Mouse (Mus musculus): ENCODE results near the gene Usp30. TPM values are rescaled to one million over a fixed set of nuclear protein-coding genes. Genes with fewer than 3 reads are reported as not detected.
A peak's percentile ranks its signal among the peaks of the same experiment; 100 is the strongest.

Gene Usp30
- polyA plus RNA-seq, 1 experiment from 2014 or later, result 15.5 TPM

DNA sequence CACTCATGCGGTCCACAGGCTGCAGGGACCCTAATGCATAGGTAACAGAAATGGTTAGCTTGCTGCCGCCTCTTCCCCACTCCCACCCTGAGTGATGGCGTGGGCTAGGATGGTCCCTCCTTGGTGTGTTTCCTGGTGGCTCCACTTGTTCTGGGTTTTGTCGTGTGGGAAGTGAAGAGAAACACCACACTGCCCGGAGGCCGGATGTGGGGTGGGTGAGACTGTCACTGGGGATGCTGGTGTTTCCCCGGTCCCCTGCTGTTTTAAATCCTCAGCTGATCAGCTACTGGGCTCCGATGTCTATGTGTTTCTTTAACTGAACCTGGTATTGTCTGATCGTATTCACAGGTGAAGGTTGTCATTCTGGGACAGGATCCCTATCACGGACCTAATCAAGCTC lies 70.3 kb downstream of the Usp30 start:
- peaks cover 22% of the 10 kb centered on the region for H3K4me1 ChIP-seq
- DNase-seq (ENCODE audit: low spot score), result no peak
- 92% methylated on average over 10 of the region's 10 CpGs for WGBS

DNA sequence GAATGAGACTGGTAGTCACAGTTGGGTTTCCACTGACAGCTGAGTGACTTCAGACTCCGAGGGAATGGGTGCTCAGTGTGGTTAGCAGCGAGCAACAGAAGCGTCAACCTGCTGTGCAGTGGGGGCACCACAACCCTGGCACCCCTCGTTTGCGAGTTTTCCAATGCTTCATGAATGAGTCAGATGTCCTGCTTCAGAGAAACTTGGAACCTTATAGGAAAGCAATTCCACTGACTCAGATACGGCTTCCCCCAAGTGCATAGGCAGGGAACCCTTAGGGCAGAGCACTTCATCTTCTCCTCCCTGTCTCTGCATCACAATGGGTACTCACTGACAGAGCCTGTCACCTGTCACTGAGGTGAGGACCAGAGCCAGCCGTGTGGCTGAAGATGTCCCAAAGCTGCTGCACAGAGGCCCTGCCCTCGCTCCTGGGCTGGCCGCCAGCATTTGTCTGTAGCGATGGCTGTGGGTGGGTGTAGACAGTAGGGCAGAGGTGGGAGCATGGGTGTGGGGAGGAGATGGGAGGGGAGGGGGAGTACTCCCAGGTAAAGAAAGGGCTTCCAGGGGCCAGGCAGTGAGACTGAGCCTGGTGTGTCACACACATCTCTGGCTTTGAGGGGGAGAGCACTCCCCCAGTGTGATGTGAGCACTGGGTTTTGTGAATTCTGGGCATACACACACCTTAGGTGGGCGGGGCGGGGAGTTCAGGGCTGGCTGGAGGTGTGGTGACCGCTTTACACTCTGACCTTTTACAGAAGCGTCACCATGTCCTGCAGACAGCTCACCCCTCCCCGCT lies 72.4 kb downstream of the Usp30 start:
- 89% methylated on average over 15 of the region's 15 CpGs for WGBS

More for the DNA sequence above, 70.3 kb downstream of the Usp30 start:
- H3K27ac ChIP-seq, result no peak overlapping the region
- H3K36me3 ChIP-seq, result peaks cover 79% of the 10 kb centered on the region
- no peaks in the 10 kb centered on the region for H3K9me3 ChIP-seq (replicated peaks)
- H3K27me3 ChIP-seq (ENCODE audit: low read depth, poor library complexity, severe bottlenecking), result no peaks in the 10 kb centered on the region
- H3K4me3 ChIP-seq, result no peak overlapping the region

DNA sequence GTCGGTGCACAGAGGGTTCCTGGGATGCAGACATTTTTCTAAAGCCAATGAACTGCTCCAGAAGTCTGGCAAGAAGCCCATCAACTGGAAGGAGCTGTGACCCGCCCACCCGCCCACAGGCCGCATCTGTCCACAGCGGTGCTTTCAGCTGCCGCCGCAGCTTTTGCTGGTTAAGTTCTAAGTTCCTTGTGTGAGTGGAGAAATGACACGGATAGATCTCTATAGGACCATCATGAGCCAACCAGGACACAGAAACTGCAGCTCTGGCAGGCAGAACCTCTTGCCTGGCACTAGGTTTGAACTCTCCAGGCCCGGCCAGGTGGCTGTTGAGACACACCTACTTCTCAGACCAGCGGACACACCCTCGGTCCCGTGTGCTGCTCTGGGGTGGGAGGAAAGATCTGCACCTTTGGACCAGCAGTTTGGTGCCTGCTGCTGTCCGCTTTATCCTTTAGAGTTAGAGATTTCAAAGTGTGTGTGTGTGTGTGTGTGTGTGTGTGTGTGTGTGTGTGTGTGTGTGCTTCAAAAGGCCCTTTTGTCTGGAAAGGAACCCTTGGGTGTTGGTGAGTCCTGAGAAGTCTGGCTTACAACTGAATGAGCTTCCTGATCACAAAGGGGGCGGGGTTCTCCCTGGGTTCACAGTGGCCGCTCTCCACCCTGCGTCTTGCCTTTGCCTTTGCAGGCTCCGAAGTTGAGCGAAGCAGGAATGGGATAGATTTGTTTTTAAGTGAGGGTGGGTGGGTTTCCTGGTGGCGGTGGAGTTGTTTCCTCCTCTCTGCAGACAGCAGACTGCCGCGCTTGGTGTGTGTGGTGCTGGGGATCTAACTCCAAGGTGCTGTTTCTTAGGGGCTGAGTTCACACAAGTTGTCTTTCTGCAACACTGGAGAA lies 73.3 kb downstream of the Usp30 start:
- H3K36me3 ChIP-seq, result peaks cover 69% of the 10 kb centered on the region
- DNase-seq (ENCODE audit: low spot score), result no peak
- 85% methylated on average over 21 of the region's 21 CpGs for WGBS

More for the DNA sequence above, 72.4 kb downstream of the Usp30 start:
- peaks cover 5% of the 10 kb centered on the region for H3K4me1 ChIP-seq
- no peaks in the 10 kb centered on the region for H3K27me3 ChIP-seq (ENCODE audit: low read depth, poor library complexity, severe bottlenecking)
- H3K36me3 ChIP-seq, result peaks cover 76% of the 10 kb centered on the region
- no peak overlapping the region for H3K27ac ChIP-seq
- DNase-seq (ENCODE audit: low spot score), result no peak
- H3K4me3 ChIP-seq, result no peak overlapping the region
- no peaks in the 10 kb centered on the region for H3K9me3 ChIP-seq (replicated peaks)

DNA sequence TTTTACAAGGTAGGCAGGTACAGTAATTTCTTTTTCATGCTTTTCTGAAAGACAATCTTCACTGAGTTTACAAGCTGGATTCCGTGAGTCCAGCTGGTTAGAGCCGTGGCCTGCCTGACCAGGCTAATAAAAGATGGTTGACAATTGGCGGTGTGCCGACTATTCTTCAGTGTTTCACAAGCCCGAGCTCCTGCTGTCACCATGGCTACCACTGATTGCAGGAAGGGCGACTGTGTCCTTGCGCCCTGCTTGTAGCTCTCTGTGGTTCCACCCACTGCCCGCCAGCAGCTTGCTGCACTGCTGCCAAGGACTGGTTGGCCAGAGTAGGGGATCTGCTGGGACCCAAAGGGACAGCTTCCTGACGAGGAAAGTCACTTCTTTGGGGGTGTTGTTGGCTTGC lies 73.9 kb downstream of the Usp30 start:
- DNase-seq (ENCODE audit: low spot score), result no peak
- H3K9me3 ChIP-seq (replicated peaks), result no peaks in the 10 kb centered on the region
- no peak overlapping the region for H3K27ac ChIP-seq
- H3K27me3 ChIP-seq (ENCODE audit: low read depth, poor library complexity, severe bottlenecking), result no peaks in the 10 kb centered on the region
- H3K4me3 ChIP-seq, result no peak overlapping the region
- H3K4me1 ChIP-seq, result peaks cover 8% of the 10 kb centered on the region
- 78% methylated on average over 9 of the region's 9 CpGs for WGBS
- H3K36me3 ChIP-seq, result peaks cover 62% of the 10 kb centered on the region

More for the DNA sequence above, 73.3 kb downstream of the Usp30 start:
- Histone ChIP-seq H3K4me1 (peaks cover 5% of the 10 kb centered on the region), H3K27ac (no peak overlapping the region), H3K27me3 (ENCODE audit: low read depth, poor library complexity, severe bottlenecking) (no peaks in the 10 kb centered on the region), H3K9me3 (replicated peaks) (no peaks in the 10 kb centered on the region), H3K4me3 (no peak overlapping the region)

DNA sequence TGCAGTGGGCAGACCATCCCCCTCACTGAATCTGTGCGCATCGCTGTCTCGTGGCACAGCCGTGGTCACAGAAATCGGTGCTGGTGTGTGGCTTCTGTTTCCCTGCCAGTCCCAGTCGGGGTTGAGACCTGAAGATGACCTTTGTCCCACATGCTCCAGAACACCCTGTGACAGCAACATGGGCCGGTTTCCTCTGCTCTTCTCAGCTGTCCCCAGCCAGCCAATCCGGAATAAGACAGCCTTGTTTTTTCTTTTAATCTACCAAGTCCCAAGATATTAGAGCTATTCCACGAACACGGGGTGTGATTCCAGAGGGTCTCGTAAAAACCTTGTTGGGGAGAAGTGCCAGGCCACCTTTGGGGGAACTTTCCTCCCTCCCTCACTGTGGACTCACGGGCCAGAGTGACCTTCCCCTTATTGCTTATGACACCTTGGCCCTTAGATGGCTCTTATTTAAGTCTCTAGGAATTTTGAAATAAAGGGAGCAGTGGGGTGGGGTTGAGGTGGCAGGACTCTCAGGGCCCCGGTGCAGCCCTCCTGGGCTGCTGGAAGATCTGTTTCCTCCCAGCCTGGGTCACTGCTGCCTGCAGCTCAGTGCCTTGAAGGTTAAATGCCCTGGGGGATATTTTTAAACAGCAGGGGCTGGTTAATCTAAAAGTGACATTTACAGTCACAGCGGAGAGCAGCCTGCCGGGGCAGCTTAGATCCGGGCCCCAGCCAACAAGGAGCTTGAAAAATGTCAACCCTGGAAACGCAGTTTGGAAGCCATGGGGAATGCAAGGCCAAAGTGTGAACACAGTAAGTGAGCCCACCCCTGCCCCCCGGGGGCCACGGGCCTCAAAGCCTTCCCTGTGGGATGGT lies 81.0 kb downstream of the Usp30 start, which contains the start of gene Acacb:
Gene Acacb, plus strand, starts transcription at position 508 of the 861 bp plus-strand sequence.
- DNase-seq (ENCODE audit: low spot score), result peak; percentile 52
- 33% methylated on average over 19 of the region's 19 CpGs for WGBS

DNA sequence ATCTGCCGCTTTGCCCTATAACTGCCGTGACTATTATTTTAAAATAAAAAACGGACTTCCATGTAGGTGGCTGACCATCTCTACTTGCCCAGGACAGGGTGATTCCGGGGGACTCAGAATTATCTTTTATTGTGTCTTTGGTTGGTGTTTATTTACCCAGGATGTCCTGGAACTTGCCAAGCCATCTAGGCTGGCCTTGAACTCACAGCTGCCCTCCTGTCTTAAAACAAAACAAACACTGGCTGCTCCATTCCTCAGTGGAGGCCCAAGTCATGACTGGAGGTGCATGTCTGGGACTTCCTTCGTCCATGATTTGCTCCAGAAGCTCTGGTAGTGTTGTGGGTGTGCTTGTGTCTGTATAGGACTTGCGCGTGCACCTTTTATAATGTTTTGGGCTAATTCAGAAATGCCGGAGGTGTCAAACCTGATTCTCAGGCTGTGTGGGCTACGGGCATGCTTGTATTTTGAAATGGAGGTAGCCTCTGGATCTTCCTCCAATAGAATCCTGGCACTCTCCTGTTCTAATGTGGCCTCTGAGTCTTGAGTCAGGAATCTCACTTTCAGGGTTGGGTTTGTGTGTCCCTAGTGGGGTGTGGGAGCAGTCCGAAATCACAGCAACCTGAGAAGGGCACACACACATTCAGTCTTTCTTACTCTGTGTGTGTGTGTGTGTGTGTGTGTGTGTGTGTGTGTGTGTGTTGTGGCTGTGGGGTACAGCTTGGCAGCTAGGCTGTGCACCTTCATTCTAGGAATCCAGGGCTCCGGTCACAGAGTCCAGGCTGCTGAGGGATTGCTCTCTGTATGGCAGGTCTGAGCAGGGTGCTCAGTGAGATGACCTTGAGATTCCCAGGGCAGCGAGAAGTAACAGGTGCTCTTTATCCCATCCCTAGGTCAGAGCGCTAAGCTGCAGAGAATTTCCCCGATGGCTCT lies 82.0 kb downstream of the Usp30 start:
- Histone ChIP-seq H3K4me1 (peaks cover 32% of the 10 kb centered on the region), H3K36me3 (no peaks in the 10 kb centered on the region), H3K27ac (0 out of 2 replicates have a peak overlapping the region, but pooled peaks have one; percentile 44), H3K9me3 (replicated peaks) (no peaks in the 10 kb centered on the region), H3K4me3 (no peak overlapping the region), H3K27me3 (ENCODE audit: low read depth, poor library complexity, severe bottlenecking) (no peaks in the 10 kb centered on the region)
- no peak for DNase-seq (ENCODE audit: low spot score)
- 85% methylated on average over 14 of the region's 14 CpGs for WGBS

More for the DNA sequence above, 81.0 kb downstream of the Usp30 start, which contains the start of gene Acacb:
- Histone ChIP-seq H3K27me3 (ENCODE audit: low read depth, poor library complexity, severe bottlenecking) (no peaks in the 10 kb centered on the region), H3K4me1 (peaks cover 27% of the 10 kb centered on the region), H3K4me3 (no peak within 1 kb of the TSS), H3K9me3 (replicated peaks) (no peaks in the 10 kb centered on the region), H3K27ac (peak within 1 kb of the TSS; percentile 44; the same call in 1 of the 2 replicates), H3K36me3 (no peaks in the 10 kb centered on the region)

DNA sequence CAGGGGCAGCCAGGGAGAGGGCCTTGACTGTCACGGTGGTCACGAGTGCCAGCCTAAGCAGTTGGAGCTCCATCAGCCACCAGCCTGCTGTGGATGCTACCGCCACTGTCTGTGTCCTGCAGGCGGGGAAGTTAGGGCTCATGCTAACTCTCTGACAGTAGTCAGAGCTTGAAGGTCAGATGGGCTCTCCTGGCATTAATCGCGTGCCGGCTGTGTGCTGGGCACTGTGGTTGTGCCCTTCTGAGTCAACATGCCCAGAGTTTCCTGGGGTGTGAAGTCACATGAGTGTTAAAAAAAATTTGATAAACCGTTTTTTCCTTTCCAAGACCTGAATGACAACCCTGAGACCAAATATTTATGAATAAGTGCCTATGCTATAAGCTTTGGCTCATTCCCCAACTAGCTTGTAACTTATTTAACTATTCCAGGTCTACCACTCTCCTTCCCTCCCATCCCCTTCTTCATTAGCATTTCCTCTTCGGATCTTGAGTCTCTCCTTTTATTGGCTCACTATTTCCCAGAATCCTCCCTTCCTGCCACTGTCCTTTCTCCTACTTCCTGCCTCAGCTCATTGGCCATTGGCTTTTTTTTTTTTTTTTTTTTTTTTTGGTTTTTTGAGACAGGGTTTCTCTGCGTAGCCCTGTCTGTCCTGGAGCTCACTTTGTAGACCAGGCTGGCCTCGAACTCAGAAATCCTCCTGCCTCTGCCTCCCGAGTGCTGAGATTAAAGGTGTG lies 87.3 kb downstream of the Usp30 start:
- H3K27ac ChIP-seq, result no peak overlapping the region; the same call in 1 of the 2 replicates
- no peaks in the 10 kb centered on the region for H3K27me3 ChIP-seq (ENCODE audit: low read depth, poor library complexity, severe bottlenecking)
- DNase-seq (ENCODE audit: low spot score), result no peak
- no peaks in the 10 kb centered on the region for H3K36me3 ChIP-seq
- 85% methylated on average over 12 of the region's 12 CpGs for whole genome bisulfite sequencing
- no peak overlapping the region for H3K4me3 ChIP-seq
- no peaks in the 10 kb centered on the region for H3K9me3 ChIP-seq (replicated peaks)
- H3K4me1 ChIP-seq, result peaks cover 17% of the 10 kb centered on the region

DNA sequence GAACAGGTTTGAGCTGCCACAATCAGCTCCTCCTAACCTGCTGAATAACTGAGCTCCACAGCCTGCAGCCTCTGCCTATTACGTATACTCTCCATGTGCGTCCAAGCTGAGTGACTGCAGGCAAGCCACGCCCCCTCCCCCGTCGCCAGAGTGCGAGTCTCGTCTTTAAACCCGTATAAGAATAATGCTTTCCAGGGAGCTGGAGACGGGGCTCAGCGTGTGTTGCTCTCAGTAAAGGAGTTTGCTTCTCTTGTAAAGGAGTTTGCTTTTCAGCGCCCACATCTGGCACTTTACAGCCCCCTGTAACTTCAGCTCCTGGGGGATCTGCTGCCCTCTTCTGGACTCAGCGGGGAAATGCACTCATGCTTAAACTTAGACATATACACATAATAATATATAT lies 88.2 kb downstream of the Usp30 start:
- Histone ChIP-seq H3K9me3 (replicated peaks) (no peaks in the 10 kb centered on the region), H3K36me3 (no peaks in the 10 kb centered on the region), H3K27ac (peak overlapping the region; percentile 67), H3K4me1 (peaks cover 17% of the 10 kb centered on the region), H3K4me3 (peak overlapping the region; percentile 45), H3K27me3 (ENCODE audit: low read depth, poor library complexity, severe bottlenecking) (no peaks in the 10 kb centered on the region)
- peak; percentile 73 for DNase-seq (ENCODE audit: low spot score)
- 3% methylated on average over 12 of the region's 12 CpGs for WGBS

DNA sequence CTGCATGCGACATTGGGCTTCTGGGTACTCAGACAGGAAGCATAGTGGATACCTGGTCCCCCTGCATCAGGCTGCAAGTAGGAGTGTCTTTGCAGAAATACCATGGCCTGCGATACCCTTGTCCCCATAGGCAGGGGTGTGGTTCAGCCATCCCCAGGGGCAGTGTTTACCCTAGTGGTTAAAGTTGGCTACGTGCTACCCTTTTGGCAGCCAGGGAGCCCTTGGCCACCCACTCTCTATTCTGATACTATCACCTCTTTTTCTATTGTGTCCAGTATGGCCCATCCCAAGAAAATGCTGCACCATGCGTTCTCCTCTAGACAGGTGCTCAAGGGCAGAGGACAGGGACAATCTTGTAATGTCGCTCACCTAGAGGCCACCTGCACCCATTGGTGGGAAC lies 89.5 kb downstream of the Usp30 start:
- no peak for DNase-seq (ENCODE audit: low spot score)
- Histone ChIP-seq H3K36me3 (no peaks in the 10 kb centered on the region), H3K27ac (no peak overlapping the region), H3K27me3 (ENCODE audit: low read depth, poor library complexity, severe bottlenecking) (no peaks in the 10 kb centered on the region), H3K4me1 (peaks cover 17% of the 10 kb centered on the region), H3K9me3 (replicated peaks) (no peaks in the 10 kb centered on the region), H3K4me3 (no peak overlapping the region)
- 87% methylated on average over 5 of the region's 5 CpGs for WGBS

DNA sequence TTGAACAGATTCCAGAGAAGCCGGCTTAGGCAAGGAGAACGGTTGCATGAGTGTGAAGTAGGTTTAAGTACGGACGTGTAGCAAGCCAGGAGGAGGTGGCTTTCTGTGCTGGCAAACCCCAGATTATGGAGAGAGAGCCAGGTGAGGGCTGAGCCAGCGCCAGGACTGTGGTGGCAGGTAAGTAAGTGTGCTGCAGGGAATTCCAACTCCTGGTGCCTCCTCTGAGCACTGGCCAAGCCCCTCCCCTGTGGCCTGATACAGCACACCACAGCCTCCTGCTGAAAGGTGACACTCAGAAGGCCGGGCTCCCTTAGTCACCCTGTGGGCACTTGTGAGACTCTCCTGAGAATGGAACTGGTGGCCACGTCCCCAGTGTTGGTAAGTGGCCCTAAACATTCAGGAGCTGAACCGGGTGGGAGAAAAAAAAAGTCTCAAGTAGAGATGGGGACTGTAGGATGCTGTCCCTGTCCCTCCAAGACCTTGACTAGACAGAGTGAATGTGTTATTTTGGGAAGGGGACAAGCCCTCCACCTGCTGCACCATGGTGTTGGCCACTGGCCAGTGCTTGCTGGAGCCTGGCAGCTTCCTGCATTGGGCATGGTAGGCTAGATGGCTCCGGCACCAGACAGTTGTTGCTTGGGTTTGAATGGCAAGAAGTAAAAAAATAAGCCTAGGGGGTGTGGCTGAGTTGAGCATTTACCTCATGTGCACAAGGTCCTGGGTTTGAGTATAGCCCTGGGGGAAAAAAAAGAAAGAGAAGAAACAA lies 90.1 kb downstream of the Usp30 start:
- H3K27me3 ChIP-seq (ENCODE audit: low read depth, poor library complexity, severe bottlenecking), result no peaks in the 10 kb centered on the region
- H3K4me3 ChIP-seq, result no peak overlapping the region
- no peak overlapping the region for H3K27ac ChIP-seq
- no peaks in the 10 kb centered on the region for H3K36me3 ChIP-seq
- no peaks in the 10 kb centered on the region for H3K9me3 ChIP-seq (replicated peaks)
- peaks cover 17% of the 10 kb centered on the region for H3K4me1 ChIP-seq
- DNase-seq (ENCODE audit: low spot score), result no peak
- WGBS, result 67% methylated on average over 9 of the region's 9 CpGs
